32 mouse cellular contexts compared by ENCODE assay signal in genomic region chr16:47788515-47788914, GRCm38 (mm10).
"Had no signal": no experiment of that assay in that cellular context is flagged by ENCODE, and none has a peak within 500 bp of the region (broad histone marks: within the 10 kb centered on the region; RNA-seq: fewer than 3 reads in every experiment).

No protein-coding gene starts in this region.

- DNase-seq: left cerebral cortex, postnatal 4 days; liver; liver, embryonic 13.5 days; liver, postnatal 0 days; lung, adult 18-20 months; lung, adult 2 months; lung, embryonic 14.5 days; lung, postnatal 10 days; lung, postnatal 14 days; lung, postnatal 36 days; lung, postnatal 4 days; midbrain, embryonic 14.5 days had no signal

- H3K4me3 ChIP-seq: left cerebral cortex, adult 2 months; limb, embryonic 10.5 days; limb, embryonic 12.5 days; limb, embryonic 13.5 days; limb, embryonic 15.5 days; liver, embryonic 12.5 days; liver, embryonic 13.5 days; liver, embryonic 15.5 days; lung, embryonic 15.5 days; megakaryocyte, embryonic 14.5 days; midbrain, embryonic 10.5 days; midbrain, embryonic 12.5 days; midbrain, embryonic 13.5 days; midbrain, embryonic 15.5 days; myocyte had no signal

- H3K4me2 ChIP-seq: limb, embryonic 12.5 days; limb, embryonic 13.5 days; limb, embryonic 15.5 days; liver, embryonic 11.5 days; liver, embryonic 12.5 days; liver, embryonic 13.5 days; liver, embryonic 15.5 days; lung, embryonic 14.5 days; lung, embryonic 15.5 days; midbrain, embryonic 11.5 days; midbrain, embryonic 12.5 days; midbrain, embryonic 13.5 days; midbrain, embryonic 15.5 days had no signal

- H3K36me3 ChIP-seq: limb, embryonic 10.5 days; limb, embryonic 12.5 days; limb, embryonic 13.5 days; limb, embryonic 15.5 days; liver, embryonic 12.5 days; liver, embryonic 13.5 days; liver, embryonic 15.5 days; lung, embryonic 15.5 days; midbrain, embryonic 10.5 days; midbrain, embryonic 12.5 days; midbrain, embryonic 13.5 days; midbrain, embryonic 15.5 days had no signal

- H3K27ac ChIP-seq: left cerebral cortex, adult 2 months; limb, embryonic 10.5 days; limb, embryonic 12.5 days; limb, embryonic 13.5 days; limb, embryonic 15.5 days; liver, embryonic 12.5 days; liver, embryonic 13.5 days; liver, embryonic 14.5 days; liver, embryonic 15.5 days; lung, embryonic 15.5 days; macrophage; midbrain, embryonic 10.5 days; midbrain, embryonic 12.5 days; midbrain, embryonic 13.5 days; midbrain, embryonic 15.5 days had no signal

- H3K4me1 ChIP-seq: limb, embryonic 10.5 days; limb, embryonic 12.5 days; limb, embryonic 13.5 days; limb, embryonic 15.5 days; liver, embryonic 12.5 days; liver, embryonic 13.5 days; liver, embryonic 15.5 days; lung, embryonic 15.5 days; megakaryocyte, embryonic 14.5 days; midbrain, embryonic 10.5 days; midbrain, embryonic 12.5 days; midbrain, embryonic 13.5 days had no signal

- H3K9me3 ChIP-seq: limb, embryonic 10.5 days; limb, embryonic 12.5 days; limb, embryonic 13.5 days; limb, embryonic 15.5 days; liver, embryonic 12.5 days; liver, embryonic 15.5 days; lung, embryonic 15.5 days; midbrain, embryonic 10.5 days; midbrain, embryonic 12.5 days; midbrain, embryonic 13.5 days; midbrain, embryonic 15.5 days had no signal

- H3K27me3 ChIP-seq: limb, embryonic 12.5 days; limb, embryonic 13.5 days; limb, embryonic 15.5 days; liver, embryonic 12.5 days; liver, embryonic 13.5 days; liver, embryonic 15.5 days; lung, embryonic 15.5 days; megakaryocyte, embryonic 14.5 days; midbrain, embryonic 12.5 days; midbrain, embryonic 13.5 days; midbrain, embryonic 15.5 days had no signal

- ATAC-seq: liver, embryonic 12.5 days; liver, postnatal 0 days; lung, postnatal 0 days; midbrain, embryonic 13.5 days; midbrain, embryonic 15.5 days; midbrain, embryonic 16.5 days had no signal

- H3K9ac ChIP-seq: limb, embryonic 12.5 days; limb, embryonic 13.5 days; limb, embryonic 15.5 days; liver, embryonic 12.5 days; liver, embryonic 13.5 days; liver, embryonic 14.5 days; liver, embryonic 15.5 days; liver, postnatal 0 days; lung, embryonic 14.5 days; lung, embryonic 15.5 days; midbrain, embryonic 12.5 days; midbrain, embryonic 13.5 days; midbrain, embryonic 15.5 days had no signal
